Mouse (Mus musculus): Measurements from ENCODE around the gene Capn13. TPM values are rescaled to one million over a fixed set of nuclear protein-coding genes. Genes with fewer than 3 reads are reported as not detected.

Capn13 gene
- total RNA-seq, 1 experiment: not detected

- H3K9me3 ChIP-seq (ENCODE audit: control insufficient read depth, insufficient read depth, low read depth, low read length): no peaks in the 10 kb centered on the region
- in situ Hi-C loops (cut with MboI; ENCODE audit: low sequenced_read_pairs in 2 of 2, unreplicated experiment in 2 of 2): no loop called here
- H3K4me1 ChIP-seq (ENCODE audit: control insufficient read depth in 2 of 2, insufficient read depth in 2 of 2, low read length in 2 of 2, poor library complexity in 1 of 2): no peaks in the 10 kb centered on the region
- H3K9ac ChIP-seq (ENCODE audit: insufficient read depth, low read depth, low read length, poor library complexity, severe bottlenecking): no peak overlapping the region
- no peak overlapping the region for H3K27ac ChIP-seq (ENCODE audit: insufficient read depth, low read depth, low read length, poor library complexity, severe bottlenecking)
- no peak for DNase-seq (ENCODE audit: low read depth, low spot score)
- no peak for TF ChIP-seq MAFK (IDR thresholded peaks at IDR 0.05; ENCODE audit: insufficient read depth, low read depth, low read length)
- no peaks in the 10 kb centered on the region for H3K36me3 ChIP-seq (ENCODE audit: control insufficient read depth, insufficient read depth, low read length, poor library complexity, severe bottlenecking)
- no peak overlapping the region for H3K4me3 ChIP-seq (ENCODE audit: insufficient read depth in 1 of 2, low read depth in 1 of 2, low read length in 2 of 2, poor library complexity in 1 of 2, severe bottlenecking in 1 of 2)
These were observed 58.0 kb downstream of the Capn13 start for GRCm38 (mm10) chr17:73342673-73343072.

- Histone ChIP-seq H3K9ac (ENCODE audit: insufficient read depth, low read depth, low read length, poor library complexity, severe bottlenecking) (no peak overlapping the region), H3K9me3 (ENCODE audit: control insufficient read depth, insufficient read depth, low read depth, low read length) (no peaks in the 10 kb centered on the region), H3K27ac (ENCODE audit: insufficient read depth, low read depth, low read length, poor library complexity, severe bottlenecking) (no peak overlapping the region), H3K4me1 (ENCODE audit: control insufficient read depth in 2 of 2, insufficient read depth in 2 of 2, low read length in 2 of 2, poor library complexity in 1 of 2) (no peaks in the 10 kb centered on the region), H3K36me3 (ENCODE audit: control insufficient read depth, insufficient read depth, low read length, poor library complexity, severe bottlenecking) (no peaks in the 10 kb centered on the region), H3K4me3 (ENCODE audit: insufficient read depth in 1 of 2, low read depth in 1 of 2, low read length in 2 of 2, poor library complexity in 1 of 2, severe bottlenecking in 1 of 2) (no peak overlapping the region)
- TF ChIP-seq ZNF384 (IDR thresholded peaks at IDR 0.05; ENCODE audit: low read depth, low read length) (no peak), CHD2 (IDR thresholded peaks at IDR 0.05; ENCODE audit: low read depth, low read length) (no peak), ZC3H11A (IDR thresholded peaks at IDR 0.05; ENCODE audit: borderline replicate concordance, low read depth, low read length) (no peak), MAFK (IDR thresholded peaks at IDR 0.05; ENCODE audit: insufficient read depth, low read depth, low read length) (no peak), HCFC1 (IDR thresholded peaks at IDR 0.05; ENCODE audit: borderline replicate concordance, insufficient read depth, low read length) (no peak)
- in situ Hi-C loops (cut with MboI; ENCODE audit: low sequenced_read_pairs in 2 of 2, unreplicated experiment in 2 of 2): no loop called here
- DNase-seq (ENCODE audit: low read depth, low spot score): no peak
These were observed 71.6 kb downstream of the Capn13 start for GRCm38 (mm10) chr17:73329071-73329470.

- Histone ChIP-seq H3K36me3 (ENCODE audit: control insufficient read depth, insufficient read depth, low read length, poor library complexity, severe bottlenecking) (no peaks in the 10 kb centered on the region), H3K4me3 (ENCODE audit: insufficient read depth in 1 of 2, low read depth in 1 of 2, low read length in 2 of 2, poor library complexity in 1 of 2, severe bottlenecking in 1 of 2) (no peak overlapping the region), H3K27ac (ENCODE audit: insufficient read depth, low read depth, low read length, poor library complexity, severe bottlenecking) (no peak overlapping the region), H3K9me3 (ENCODE audit: control insufficient read depth, insufficient read depth, low read depth, low read length) (no peaks in the 10 kb centered on the region), H3K4me1 (ENCODE audit: control insufficient read depth in 2 of 2, insufficient read depth in 2 of 2, low read length in 2 of 2, poor library complexity in 1 of 2) (no peaks in the 10 kb centered on the region), H3K9ac (ENCODE audit: insufficient read depth, low read depth, low read length, poor library complexity, severe bottlenecking) (no peak overlapping the region)
- DNase-seq (ENCODE audit: low read depth, low spot score): no peak
- no peak for TF ChIP-seq HCFC1 (IDR thresholded peaks at IDR 0.05; ENCODE audit: borderline replicate concordance, insufficient read depth, low read length)
- TF ChIP-seq ZC3H11A (IDR thresholded peaks at IDR 0.05; ENCODE audit: borderline replicate concordance, low read depth, low read length): no peak
- no peak for TF ChIP-seq ZNF384 (IDR thresholded peaks at IDR 0.05; ENCODE audit: low read depth, low read length)
- no peak for TF ChIP-seq CHD2 (IDR thresholded peaks at IDR 0.05; ENCODE audit: low read depth, low read length)
- TF ChIP-seq MAFK (IDR thresholded peaks at IDR 0.05; ENCODE audit: insufficient read depth, low read depth, low read length): no peak
- in situ Hi-C loops (cut with MboI; ENCODE audit: low sequenced_read_pairs in 2 of 2, unreplicated experiment in 2 of 2): no loop called here
These were observed 75.4 kb downstream of the Capn13 start for GRCm38 (mm10) chr17:73325314-73325713.

- no peaks in the 10 kb centered on the region for H3K9me3 ChIP-seq (ENCODE audit: control insufficient read depth, insufficient read depth, low read depth, low read length)
- DNase-seq (ENCODE audit: low read depth, low spot score): no peak
- no peak overlapping the region for H3K9ac ChIP-seq (ENCODE audit: insufficient read depth, low read depth, low read length, poor library complexity, severe bottlenecking)
- in situ Hi-C loops (cut with MboI; ENCODE audit: low sequenced_read_pairs in 2 of 2, unreplicated experiment in 2 of 2): loop anchor here in 1 of 2 experiments (25.0 kb wide), 1 partner anchor 563 kb away; no protein-coding TSS in a partner anchor
- H3K27ac ChIP-seq (ENCODE audit: insufficient read depth, low read depth, low read length, poor library complexity, severe bottlenecking): no peak overlapping the region
- H3K36me3 ChIP-seq (ENCODE audit: control insufficient read depth, insufficient read depth, low read length, poor library complexity, severe bottlenecking): no peaks in the 10 kb centered on the region
- no peaks in the 10 kb centered on the region for H3K4me1 ChIP-seq (ENCODE audit: control insufficient read depth in 2 of 2, insufficient read depth in 2 of 2, low read length in 2 of 2, poor library complexity in 1 of 2)
- H3K4me3 ChIP-seq (ENCODE audit: insufficient read depth in 1 of 2, low read depth in 1 of 2, low read length in 2 of 2, poor library complexity in 1 of 2, severe bottlenecking in 1 of 2): no peak overlapping the region
- TF ChIP-seq CHD2 (IDR thresholded peaks at IDR 0.05; ENCODE audit: low read depth, low read length) (no peak), ZNF384 (IDR thresholded peaks at IDR 0.05; ENCODE audit: low read depth, low read length) (no peak), ZC3H11A (IDR thresholded peaks at IDR 0.05; ENCODE audit: borderline replicate concordance, low read depth, low read length) (no peak), HCFC1 (IDR thresholded peaks at IDR 0.05; ENCODE audit: borderline replicate concordance, insufficient read depth, low read length) (no peak), MAFK (IDR thresholded peaks at IDR 0.05; ENCODE audit: insufficient read depth, low read depth, low read length) (no peak)
These were observed 75.9 kb downstream of the Capn13 start for GRCm38 (mm10) chr17:73324732-73325131.

GRCm38 (mm10) chr17:73323981-73324380, 76.7 kb downstream of the Capn13 start:
- TF ChIP-seq CHD2 (IDR thresholded peaks at IDR 0.05; ENCODE audit: low read depth, low read length) (no peak), MAFK (IDR thresholded peaks at IDR 0.05; ENCODE audit: insufficient read depth, low read depth, low read length) (no peak), HCFC1 (IDR thresholded peaks at IDR 0.05; ENCODE audit: borderline replicate concordance, insufficient read depth, low read length) (no peak), ZNF384 (IDR thresholded peaks at IDR 0.05; ENCODE audit: low read depth, low read length) (no peak), ZC3H11A (IDR thresholded peaks at IDR 0.05; ENCODE audit: borderline replicate concordance, low read depth, low read length) (no peak)
- Histone ChIP-seq H3K36me3 (ENCODE audit: control insufficient read depth, insufficient read depth, low read length, poor library complexity, severe bottlenecking) (no peaks in the 10 kb centered on the region), H3K9me3 (ENCODE audit: control insufficient read depth, insufficient read depth, low read depth, low read length) (no peaks in the 10 kb centered on the region), H3K27ac (ENCODE audit: insufficient read depth, low read depth, low read length, poor library complexity, severe bottlenecking) (no peak overlapping the region), H3K4me1 (ENCODE audit: control insufficient read depth in 2 of 2, insufficient read depth in 2 of 2, low read length in 2 of 2, poor library complexity in 1 of 2) (no peaks in the 10 kb centered on the region), H3K4me3 (ENCODE audit: insufficient read depth in 1 of 2, low read depth in 1 of 2, low read length in 2 of 2, poor library complexity in 1 of 2, severe bottlenecking in 1 of 2) (no peak overlapping the region), H3K9ac (ENCODE audit: insufficient read depth, low read depth, low read length, poor library complexity, severe bottlenecking) (no peak overlapping the region)
- no peak for DNase-seq (ENCODE audit: low read depth, low spot score)
- in situ Hi-C loops (cut with MboI; ENCODE audit: low sequenced_read_pairs in 2 of 2, unreplicated experiment in 2 of 2): loop anchor here in 1 of 2 experiments (25.0 kb wide), 1 partner anchor 563 kb away; no protein-coding TSS in a partner anchor
